Mouse (Mus musculus) embryonic fibroblast, embryonic 13.5 days (primary cell): ENCODE results near the gene Cdc14a.

Source experiments
- CTCF ChIP-seq: IDR thresholded peaks from 2 replicates; pipeline ENCODE4 v1.5.1; 2011; ENCODE audit warnings: mild to moderate bottlenecking, control low read depth, low read length, moderate library complexity, borderline replicate concordance; ENCODE audit not compliant: insufficient read depth
- POLR2A ChIP-seq: IDR thresholded peaks from 2 replicates; pipeline ENCODE4 v1.6.1; 2011; ENCODE audit warnings: low read depth, mild to moderate bottlenecking, control low read depth, low read length, moderate library complexity

- TF ChIP-seq CTCF = no peak
- TF ChIP-seq POLR2A = no peak
These were observed 39.5 kb downstream of the Cdc14a start for GRCm38 (mm10) chr3:116384319-116384718.
